ENCODE assay signal across 9 mouse cellular contexts in genomic region chr2:35397590-35398173, GRCm38 (mm10). TPM values are rescaled to one million over a fixed set of nuclear protein-coding genes. Genes with fewer than 3 reads are reported as not detected.
A peak's percentile ranks its signal among the peaks of the same experiment; 100 is the strongest.
DNase-seq lines count a peak whose midpoint lies in the region; ATAC-seq and TF ChIP-seq lines count a peak whose summit lies in the region.
"Had no signal": no experiment of that assay in that cellular context is flagged by ENCODE, and none has a peak within 500 bp of the region (broad histone marks: within the 10 kb centered on the region; RNA-seq: fewer than 3 reads in every experiment).

No protein-coding gene starts in this region.

- H3K4me1 ChIP-seq in limb, embryonic 14.5 days (ENCODE audit: control insufficient read depth, insufficient read depth, low read length), result no peaks in the 10 kb centered on the region

- H3K27me3 ChIP-seq in limb, embryonic 14.5 days (ENCODE audit: control insufficient read depth, insufficient read depth, low read length), result no peaks in the 10 kb centered on the region

- H3K4me3 ChIP-seq in limb, embryonic 14.5 days (replicated peaks; ENCODE audit: low read length), result no peak overlapping the region

- no peak overlapping the region for H3K27ac ChIP-seq in limb, embryonic 14.5 days (replicated peaks; ENCODE audit: low read depth, low read length)

- WGBS in limb, embryonic 14.5 days, result 51% methylated on average over 11 of the region's 11 CpGs

- H3K36me3 ChIP-seq in limb, embryonic 14.5 days (ENCODE audit: control insufficient read depth, insufficient read depth, low read length), result 0 out of 2 replicates have a peak, but pooled peaks cover 4% of the 10 kb centered on the region

- no peaks in the 10 kb centered on the region for H3K9me3 ChIP-seq in limb, embryonic 14.5 days (ENCODE audit: control insufficient read depth, low read length)

- ATAC-seq in granulocyte monocyte progenitor cell, adult 5-6 weeks (replicated peaks; ENCODE audit: poor library complexity, severe bottlenecking), result peak; percentile 80
- peak; percentile 44; the same call in 1 of the 2 replicates for ATAC-seq in limb, embryonic 14.5 days (ENCODE audit: low FRiP score, low read depth)

- DNase-seq in B cell, adult 2 months, result peak; percentile 79 to 83
- peak; percentile 31 for DNase-seq in WW6 (ENCODE audit: low read depth, low spot score)
- DNase-seq in cerebellum, postnatal 4 days (ENCODE audit: low spot score in 2 of 2), result peak; percentile 51 to 71
- peak; percentile 64 for DNase-seq in kidney, adult 9 months
- peak; percentile 75 for DNase-seq in limb, embryonic 14.5 days (ENCODE audit: low spot score)
- peak; percentile 62 for DNase-seq in neural tube, embryonic 10.5 days (ENCODE audit: extremely low spot score, low spot score)
- peak; percentile 77 for DNase-seq in testis, postnatal 10 days (ENCODE audit: low spot score)

- no peak overlapping the region for H3K4me2 ChIP-seq in limb, embryonic 14.5 days (replicated peaks; ENCODE audit: low read depth, low read length, severe bottlenecking)

- TF ChIP-seq POLR2A in limb, embryonic 14.5 days (IDR thresholded peaks at IDR 0.05; ENCODE audit: borderline replicate concordance, extremely low read depth, insufficient read depth, insufficient read length), result no peak

- no peak overlapping the region for H3K9ac ChIP-seq in limb, embryonic 14.5 days (ENCODE audit: low read depth, low read length, severe bottlenecking)

RNA-seq across cellular contexts. Expression of gene 4930402F06Rik, which starts 0.7 kb away (rescaled TPM):
- not detected in 2 replicates for total RNA-seq in granulocyte monocyte progenitor cell, adult 5-6 weeks (2014; fragmentation: Nextera tagmentation)
- not detected in 2 replicates for total RNA-seq in granulocyte monocyte progenitor cell, adult 5-6 weeks (2017)
- not detected in 2 replicates for polyA plus RNA-seq in limb, embryonic 14.5 days (2012; rRNA removed)
- not detected in 2 replicates for polyA plus RNA-seq in limb, embryonic 14.5 days (2014; fragmentation: Nextera tagmentation; extraction: Ambion mirVana)
- polyA plus RNA-seq: liver, embryonic 16.5 days had no signal

RNA-seq across cellular contexts. Expression of gene 4930568D16Rik, which starts 30.2 kb away (rescaled TPM):
- not detected in 2 replicates for total RNA-seq in granulocyte monocyte progenitor cell, adult 5-6 weeks (2014; fragmentation: Nextera tagmentation)
- not detected in 2 replicates for total RNA-seq in granulocyte monocyte progenitor cell, adult 5-6 weeks (2017)
- polyA plus RNA-seq in limb, embryonic 14.5 days (2012; rRNA removed), result not detected in 2 replicates
- polyA plus RNA-seq in limb, embryonic 14.5 days (2014; fragmentation: Nextera tagmentation; extraction: Ambion mirVana), result not detected in 2 replicates
- polyA plus RNA-seq: liver, embryonic 16.5 days had no signal

Comparison
In these comparisons a context has a peak if more than half of its experiments do, and no peak if none do; other contexts are left out.
1. DNase-seq: peak in every context shown above with its lines; median percentile 81 in B cell, adult 2 months; 77 in testis, postnatal 10 days; 75 in limb, embryonic 14.5 days; 64 in kidney, adult 9 months; 62 in neural tube, embryonic 10.5 days; 61 in cerebellum, postnatal 4 days; 31 in WW6.